Mouse (Mus musculus) spleen, adult 2 months (tissue): Measurements from ENCODE around the gene Klhl5.

ENCODE experiments used
- CTCF ChIP-seq: fragments of 200-500 bp; IDR thresholded peaks from 2 replicates; pipeline ENCODE4 v1.5.1; 2011; ENCODE audit warnings: mild to moderate bottlenecking, inconsistent platforms; ENCODE audit not compliant: insufficient read depth, insufficient read length, insufficient replicate concordance; ENCODE audit errors: extremely low read depth
- POLR2A ChIP-seq: fragments of 200-500 bp; IDR thresholded peaks from 2 replicates; pipeline ENCODE4 v1.6.1; 2011; ENCODE audit warnings: low read depth, low read length, inconsistent platforms

DNA sequence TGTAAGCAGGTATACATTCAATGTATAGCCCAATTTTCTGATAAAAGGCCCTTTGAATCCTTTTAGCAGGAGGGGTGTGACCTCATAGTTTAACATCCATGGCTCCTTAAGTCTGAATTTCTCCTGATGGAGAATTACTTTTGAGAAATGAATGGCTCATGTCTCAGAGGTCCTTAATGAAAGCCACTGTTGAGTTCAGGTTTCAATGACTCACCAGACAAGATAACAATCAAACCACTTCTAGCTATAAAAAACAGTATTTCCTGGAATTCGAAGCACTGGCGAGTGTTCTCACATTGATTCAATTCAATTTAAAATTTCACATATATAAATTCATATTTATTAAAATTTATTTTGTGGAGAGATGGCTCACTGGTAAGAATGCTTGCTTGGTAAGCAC, 21.1 kb downstream of the Klhl5 start:
- TF ChIP-seq CTCF (no peak), POLR2A (no peak)
